Mouse (Mus musculus) brain, adult 2 months (tissue): ENCODE data around the gene Ints5.
"Not testable (repeated sequence)": the region's sequence is repeated elsewhere in the genome, so short reads cannot be mapped to it uniquely, and the experiment has no call there.

ENCODE experiments used
- DNase-seq: peaks from one replicate; pipeline ENCODE4 v3.0.0; 2011; ENCODE audit warnings: low read depth, low spot score

Gene Ints5

GRCm38 (mm10) chr19:8892829-8893766 lies at the start of gene Ints5:
TSS of gene Ints5 (plus strand) at chr19:8893005.
- peak; percentile 96 for DNase-seq

GRCm38 (mm10) chr19:8844371-8845129 lies 48.3 kb upstream of the Ints5 start:
- peak; percentile 87 for DNase-seq

- no peak for DNase-seq
Observed at GRCm38 (mm10) chr19:8848356-8848755, 44.4 kb upstream of the Ints5 start.

- DNase-seq, result peak; percentile 75
Observed at GRCm38 (mm10) chr19:8850402-8850901, 42.4 kb upstream of the Ints5 start, which contains the start of gene Lrrn4cl. TSS of gene Lrrn4cl (plus strand) at chr19:8850768.

GRCm38 (mm10) chr19:8851639-8852038 lies 41.2 kb upstream of the Ints5 start:
- no peak for DNase-seq

- no peak for DNase-seq
Observed at GRCm38 (mm10) chr19:8852236-8852928, 40.4 kb upstream of the Ints5 start.

GRCm38 (mm10) chr19:8853117-8853516 lies 39.7 kb upstream of the Ints5 start:
- DNase-seq, result peak; percentile 60

- DNase-seq, result peak; percentile 76
Observed at GRCm38 (mm10) chr19:8857689-8858088, 35.1 kb upstream of the Ints5 start.

- peak; percentile 35 for DNase-seq
Observed at GRCm38 (mm10) chr19:8859018-8859417, 33.8 kb upstream of the Ints5 start.

GRCm38 (mm10) chr19:8864265-8864664 lies 28.5 kb upstream of the Ints5 start:
- DNase-seq, result peak; percentile 54

- DNase-seq, result not testable (repeated sequence)
Observed at GRCm38 (mm10) chr19:8870381-8870780, 22.4 kb upstream of the Ints5 start.

GRCm38 (mm10) chr19:8870838-8871237 lies 22.0 kb upstream of the Ints5 start:
- no peak for DNase-seq

- peak; percentile 99 for DNase-seq
Observed at GRCm38 (mm10) chr19:8871267-8872186, 21.3 kb upstream of the Ints5 start, which contains the start of gene Ubxn1. TSS of gene Ubxn1 (plus strand) at chr19:8871496.

GRCm38 (mm10) chr19:8872266-8872840 lies 20.5 kb upstream of the Ints5 start:
- no peak for DNase-seq

- no peak for DNase-seq
Observed at GRCm38 (mm10) chr19:8875031-8875430, 17.8 kb upstream of the Ints5 start.

- peak; percentile 94 for DNase-seq
Observed at GRCm38 (mm10) chr19:8880311-8881033, 12.3 kb upstream of the Ints5 start, which contains the start of gene Uqcc3. TSS of gene Uqcc3 (minus strand) at chr19:8880923.

- no peak for DNase-seq
Observed at GRCm38 (mm10) chr19:8881034-8881392, 11.8 kb upstream of the Ints5 start.

- no peak for DNase-seq
Observed at GRCm38 (mm10) chr19:8883616-8884015, 9.2 kb upstream of the Ints5 start, which contains the start of the genes Lbhd1 and Gm49403. TSS of gene Lbhd1 (plus strand) at chr19:8883732. TSS of gene Gm49403 (plus strand) at chr19:8883930.

- no peak for DNase-seq
Observed at GRCm38 (mm10) chr19:8886916-8887584, 5.8 kb upstream of the Ints5 start.
